Mouse (Mus musculus) embryonic facial prominence, embryonic 14.5 days (tissue): ENCODE data around the gene Maats1. TPM values are rescaled to one million over a fixed set of nuclear protein-coding genes. Genes with fewer than 3 reads are reported as not detected.

ENCODE experiments used
- ATAC-seq: fragments of 200-750 bp; cut with Nextera tagmentation; 2 replicates; pipeline ENCODE4 v1.8.0; 2017; ENCODE audit warnings: low read depth, moderate number of reproducible peaks, moderate TSS enrichment
- DNase-seq: peaks from one replicate; pipeline ENCODE4 v3.0.0-alpha.2; 2015; ENCODE audit warnings: low spot score
- H3K27ac ChIP-seq: fragments of 300-500 bp; sonication (generic); replicated peaks from 2 replicates; pipeline ENCODE4 v1.5.1; 2014; ENCODE audit warnings: low read depth, mild to moderate bottlenecking, low read length, moderate library complexity
- H3K27me3 ChIP-seq: fragments of 300-500 bp; sonication (generic); replicated peaks from 2 replicates; pipeline ENCODE4 v1.6.1; 2014; ENCODE audit warnings: low read length; ENCODE audit not compliant: control insufficient read depth, insufficient read depth
- H3K36me3 ChIP-seq: fragments of 300-500 bp; sonication (generic); 2 replicates; pipeline ENCODE4 v1.6.1; 2014; ENCODE audit warnings: low read length, mixed read lengths; ENCODE audit not compliant: control insufficient read depth, insufficient read depth
- H3K4me1 ChIP-seq: fragments of 300-500 bp; sonication (generic); 2 replicates; pipeline ENCODE4 v1.6.1; 2014; ENCODE audit warnings: antibody characterized with exemption, low read length; ENCODE audit not compliant: control insufficient read depth, insufficient read depth
- H3K4me2 ChIP-seq: fragments of 300-500 bp; sonication (generic); 2 replicates; pipeline ENCODE4 v1.6.1; 2014; ENCODE audit warnings: low read depth, mild to moderate bottlenecking, low read length, moderate library complexity, mixed read lengths
- H3K4me3 ChIP-seq: fragments of 300-500 bp; sonication (generic); 2 replicates; pipeline ENCODE4 v1.5.1; 2014; ENCODE audit warnings: low read depth, mild to moderate bottlenecking, low read length
- H3K9ac ChIP-seq: fragments of 300-500 bp; sonication (generic); 2 replicates; pipeline ENCODE4 v1.6.1; 2014; ENCODE audit warnings: low read depth, mild to moderate bottlenecking, low read length, moderate library complexity, mixed read lengths
- H3K9me3 ChIP-seq: fragments of 300-500 bp; sonication (generic); 2 replicates; pipeline ENCODE4 v1.6.1; 2016; ENCODE audit warnings: low read length; ENCODE audit not compliant: control insufficient read depth
- WGBS: fragments of 180-500 bp; shearing (Covaris S2); extraction: QIAGEN DNeasy Blood & Tissue Kit; methylation state at CpG from one replicate; pipeline ENCODE4 v1.1.7; 2014; 5-methylcytosine and 5-hydroxymethylcytosine counted together
- polyA plus RNA-seq: library from polyadenylated mRNA; unstranded; fragments of >200 nt; fragmentation: Nextera tagmentation; extraction: Ambion mirVana; gene quantifications from 2 replicates; pipeline ENCODE4 v1.2.1, GENCODE M21; 2014

Gene Maats1
- polyA plus RNA-seq, 1 experiment from 2014 or later, result 1.8 TPM

- Histone ChIP-seq H3K4me1 (no peaks in the 10 kb centered on the region), H3K9me3 (no peaks in the 10 kb centered on the region), H3K9ac (no peak overlapping the region), H3K4me2 (no peak overlapping the region), H3K27ac (no peak overlapping the region), H3K4me3 (no peak overlapping the region), H3K36me3 (no peaks in the 10 kb centered on the region), H3K27me3 (no peaks in the 10 kb centered on the region)
- DNase-seq (no peak), ATAC-seq (no peak)
- WGBS, result 71% methylated on average over 3 of the region's 3 CpGs
Measured at GRCm38 (mm10) chr16:38287762-38288161, 54.2 kb downstream of the Maats1 start.

GRCm38 (mm10) chr16:38287357-38287756, 54.6 kb downstream of the Maats1 start:
- Histone ChIP-seq H3K4me1 (no peaks in the 10 kb centered on the region), H3K9ac (no peak overlapping the region), H3K4me2 (no peak overlapping the region), H3K27ac (no peak overlapping the region), H3K4me3 (no peak overlapping the region), H3K27me3 (no peaks in the 10 kb centered on the region), H3K36me3 (no peaks in the 10 kb centered on the region), H3K9me3 (no peaks in the 10 kb centered on the region)
- DNase-seq, result no peak
- 62% methylated on average over 6 of the region's 6 CpGs for WGBS
- ATAC-seq, result no peak

GRCm38 (mm10) chr16:38286541-38286940, 55.4 kb downstream of the Maats1 start:
- Histone ChIP-seq H3K36me3 (no peaks in the 10 kb centered on the region), H3K4me2 (no peak overlapping the region), H3K4me3 (no peak overlapping the region), H3K9me3 (no peaks in the 10 kb centered on the region), H3K4me1 (no peaks in the 10 kb centered on the region), H3K27me3 (no peaks in the 10 kb centered on the region), H3K9ac (no peak overlapping the region), H3K27ac (no peak overlapping the region)
- ATAC-seq (no peak), DNase-seq (no peak)
- WGBS, result 69% methylated on average over 4 of the region's 4 CpGs

GRCm38 (mm10) chr16:38285801-38286200, 56.1 kb downstream of the Maats1 start:
- no peak for ATAC-seq
- H3K4me3 ChIP-seq, result no peak overlapping the region
- WGBS, result 71% methylated on average over 7 of the region's 7 CpGs

GRCm38 (mm10) chr16:38283300-38283699, 58.6 kb downstream of the Maats1 start:
- 59% methylated on average over 3 of the region's 3 CpGs for WGBS

More at GRCm38 (mm10) chr16:38285801-38286200, 56.1 kb downstream of the Maats1 start:
- Histone ChIP-seq H3K9me3 (no peaks in the 10 kb centered on the region), H3K36me3 (no peaks in the 10 kb centered on the region), H3K9ac (no peak overlapping the region), H3K27me3 (no peaks in the 10 kb centered on the region), H3K4me2 (no peak overlapping the region), H3K27ac (no peak overlapping the region), H3K4me1 (no peaks in the 10 kb centered on the region)
- no peak for DNase-seq

GRCm38 (mm10) chr16:38282559-38283160, 59.3 kb downstream of the Maats1 start:
- no peak overlapping the region for H3K27ac ChIP-seq
- H3K36me3 ChIP-seq, result no peaks in the 10 kb centered on the region
- no peak for DNase-seq
- H3K4me1 ChIP-seq, result no peaks in the 10 kb centered on the region
- H3K4me2 ChIP-seq, result no peak overlapping the region
- H3K9me3 ChIP-seq, result no peaks in the 10 kb centered on the region
- WGBS, result 83% methylated on average over 7 of the region's 7 CpGs
- no peak overlapping the region for H3K4me3 ChIP-seq
- no peak overlapping the region for H3K9ac ChIP-seq
- H3K27me3 ChIP-seq, result no peaks in the 10 kb centered on the region
- ATAC-seq, result no peak

More at GRCm38 (mm10) chr16:38283300-38283699, 58.6 kb downstream of the Maats1 start:
- Histone ChIP-seq H3K27ac (no peak overlapping the region), H3K9ac (no peak overlapping the region), H3K9me3 (no peaks in the 10 kb centered on the region), H3K36me3 (no peaks in the 10 kb centered on the region), H3K4me1 (no peaks in the 10 kb centered on the region), H3K4me3 (no peak overlapping the region), H3K27me3 (no peaks in the 10 kb centered on the region), H3K4me2 (no peak overlapping the region)
- ATAC-seq (no peak), DNase-seq (no peak)

GRCm38 (mm10) chr16:38280951-38281350, 61.0 kb downstream of the Maats1 start:
- Histone ChIP-seq H3K9me3 (no peaks in the 10 kb centered on the region), H3K27me3 (no peaks in the 10 kb centered on the region), H3K27ac (no peak overlapping the region), H3K9ac (no peak overlapping the region), H3K4me1 (no peaks in the 10 kb centered on the region), H3K36me3 (no peaks in the 10 kb centered on the region), H3K4me3 (no peak overlapping the region), H3K4me2 (no peak overlapping the region)
- 75% methylated on average over 7 of the region's 7 CpGs for WGBS
- DNase-seq (no peak), ATAC-seq (no peak)

- H3K4me2 ChIP-seq, result no peak overlapping the region
- H3K9me3 ChIP-seq, result no peaks in the 10 kb centered on the region
- H3K36me3 ChIP-seq, result no peaks in the 10 kb centered on the region
- H3K4me3 ChIP-seq, result no peak overlapping the region
- 90% methylated on average over 5 of the region's 5 CpGs for WGBS
- no peak overlapping the region for H3K9ac ChIP-seq
- no peak overlapping the region for H3K27ac ChIP-seq
- DNase-seq (no peak), ATAC-seq (no peak)
- H3K4me1 ChIP-seq, result no peaks in the 10 kb centered on the region
- no peaks in the 10 kb centered on the region for H3K27me3 ChIP-seq
Measured at GRCm38 (mm10) chr16:38279794-38280193, 62.1 kb downstream of the Maats1 start.

GRCm38 (mm10) chr16:38274737-38275136, 67.2 kb downstream of the Maats1 start:
- Histone ChIP-seq H3K27ac (no peak overlapping the region), H3K27me3 (no peaks in the 10 kb centered on the region), H3K4me2 (no peak overlapping the region), H3K9ac (no peak overlapping the region), H3K9me3 (no peaks in the 10 kb centered on the region), H3K4me1 (no peaks in the 10 kb centered on the region), H3K4me3 (no peak overlapping the region), H3K36me3 (no peaks in the 10 kb centered on the region)
- WGBS, result 80% methylated on average over 2 of the region's 2 CpGs
- DNase-seq (no peak), ATAC-seq (no peak)
